Mouse (Mus musculus) hindlimb bud, embryonic 11.5 days (tissue): ENCODE results near the gene Rbm18.

ENCODE experiments used
- DNase-seq: peaks from one replicate; pipeline ENCODE4 v3.0.0-alpha.2; 2012; ENCODE audit warnings: low read depth, low spot score; ENCODE audit errors: extremely low spot score

Gene Rbm18

GRCm38 (mm10) chr2:36075210-36075609 lies 61.4 kb downstream of the Rbm18 start:
- DNase-seq: no peak

GRCm38 (mm10) chr2:36073781-36074180 lies 62.8 kb downstream of the Rbm18 start:
- DNase-seq: no peak

- DNase-seq: no peak
These were observed 64.8 kb downstream of the Rbm18 start for GRCm38 (mm10) chr2:36071660-36072305.

GRCm38 (mm10) chr2:36067132-36067531 lies 69.4 kb downstream of the Rbm18 start:
- DNase-seq: no peak
